Comparison of ENCODE assay signal across 13 mouse cellular contexts in the genomic region with DNA sequence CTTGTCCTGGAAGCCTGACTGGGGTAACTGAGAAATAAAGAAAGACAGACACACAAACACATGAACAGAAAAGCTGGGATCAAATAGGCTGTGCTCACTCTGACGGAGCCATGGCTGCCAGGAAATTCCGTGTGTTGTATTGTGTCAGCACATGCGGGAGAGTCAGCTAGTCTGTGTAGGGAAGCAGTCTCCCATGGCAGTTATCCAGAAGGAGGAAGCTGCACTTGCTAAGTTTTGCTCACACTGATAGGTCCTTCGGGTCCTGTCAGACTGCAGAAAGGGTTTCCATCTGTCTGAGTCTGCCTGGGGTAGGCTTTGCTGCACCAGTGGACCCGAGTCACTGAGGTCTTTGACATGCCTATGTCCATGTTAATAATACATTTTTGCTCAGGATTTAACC.
DNase-seq lines count a peak whose midpoint lies in the region; ATAC-seq and TF ChIP-seq lines count a peak whose summit lies in the region.
"Had no signal": no experiment of that assay in that cellular context is flagged by ENCODE, and none has a peak within 500 bp of the region (broad histone marks: within the 10 kb centered on the region; RNA-seq: fewer than 3 reads in every experiment).

No protein-coding gene starts in this region.

- TF ChIP-seq CTCF in stomach, postnatal 0 days (IDR thresholded peaks at IDR 0.05; ENCODE audit: low read depth) = no peak

- 0 out of 2 replicates have a peak, but pooled peaks have one; percentile 18 for ATAC-seq in stomach, postnatal 0 days (ENCODE audit: low FRiP score, low TSS enrichment)

- no peak overlapping the region for H3K4me2 ChIP-seq in stomach, postnatal 0 days (replicated peaks; ENCODE audit: low read depth)
- H3K4me2 ChIP-seq: embryonic facial prominence, embryonic 13.5 days; liver, embryonic 15.5 days; neural tube, embryonic 12.5 days had no signal

- H3K36me3 ChIP-seq in stomach, postnatal 0 days (ENCODE audit: control insufficient read depth, insufficient read depth, low read length) = no peaks in the 10 kb centered on the region
- H3K36me3 ChIP-seq: embryonic facial prominence, embryonic 13.5 days; liver, embryonic 15.5 days; neural tube, embryonic 12.5 days had no signal

- 44% methylated on average over 5 of the region's 5 CpGs for WGBS in stomach, postnatal 0 days

- H3K9ac ChIP-seq in stomach, postnatal 0 days (ENCODE audit: low read length) = no peak overlapping the region
- H3K9ac ChIP-seq: embryonic facial prominence, embryonic 13.5 days; liver, embryonic 15.5 days; neural tube, embryonic 12.5 days had no signal

- H3K9me3 ChIP-seq in stomach, postnatal 0 days (ENCODE audit: control insufficient read depth, low read length) = no peaks in the 10 kb centered on the region
- H3K9me3 ChIP-seq: liver, embryonic 15.5 days; neural tube, embryonic 12.5 days had no signal

- no peaks in the 10 kb centered on the region for H3K27me3 ChIP-seq in stomach, postnatal 0 days (ENCODE audit: control insufficient read depth, insufficient read depth, low read length)
- H3K27me3 ChIP-seq: embryonic facial prominence, embryonic 13.5 days; liver, embryonic 15.5 days; neural tube, embryonic 12.5 days had no signal

- H3K4me1 ChIP-seq in stomach, postnatal 0 days (replicated peaks; ENCODE audit: control insufficient read depth, insufficient read depth) = no peaks in the 10 kb centered on the region
- H3K4me1 ChIP-seq: embryonic facial prominence, embryonic 13.5 days; liver, embryonic 15.5 days; neural tube, embryonic 12.5 days had no signal

- peak; percentile 7 for DNase-seq in thymus, postnatal 14 days
- no peak for DNase-seq in thymus, postnatal 25 days
- DNase-seq in heart, adult 9 months (ENCODE audit: low spot score in 2 of 2) = peak; percentile 68 to 76
- peak; percentile 28 to 56 for DNase-seq in kidney, postnatal 25 days
- DNase-seq in stomach, postnatal 0 days (ENCODE audit: low spot score) = no peak
- no peak for DNase-seq in left cerebral cortex, adult 11 months (ENCODE audit: low spot score)
- no peak for DNase-seq in spleen, postnatal 10 days (ENCODE audit: low spot score in 2 of 2)
- DNase-seq in right cerebral cortex, adult 2 months (ENCODE audit: low spot score in 2 of 2) = no peak
- DNase-seq: spleen, adult 18-20 months had no signal

- H3K4me3 ChIP-seq in stomach, postnatal 0 days (ENCODE audit: low read depth, low read length) = no peak overlapping the region
- H3K4me3 ChIP-seq: embryonic facial prominence, embryonic 13.5 days; layer of hippocampus, adult 2 months; liver, embryonic 15.5 days; neural tube, embryonic 12.5 days had no signal

- TF ChIP-seq EP300 in stomach, postnatal 0 days (optimal IDR thresholded peaks at IDR 0.05) = no peak

- no peak overlapping the region for H3K27ac ChIP-seq in stomach, postnatal 0 days (replicated peaks)
- H3K27ac ChIP-seq: embryonic facial prominence, embryonic 13.5 days; layer of hippocampus, adult 2 months; liver, embryonic 15.5 days; neural tube, embryonic 12.5 days had no signal

Comparison
In these comparisons a context has a peak if more than half of its experiments do, and no peak if none do; other contexts are left out.
1. DNase-seq: peak in thymus, postnatal 14 days (single experiment), heart, adult 9 months (2 of 2) and kidney, postnatal 25 days (2 of 2); none in thymus, postnatal 25 days (single experiment), stomach, postnatal 0 days (single experiment), left cerebral cortex, adult 11 months (single experiment), spleen, postnatal 10 days (0 of 2) and right cerebral cortex, adult 2 months (0 of 2).